Mouse (Mus musculus): ENCODE results near the gene Chmp2a. TPM values are rescaled to one million over a fixed set of nuclear protein-coding genes. Genes with fewer than 3 reads are reported as not detected.

The Chmp2a gene
- polyA plus RNA-seq, 1 experiment from 2014 or later, result 157 TPM

DNA sequence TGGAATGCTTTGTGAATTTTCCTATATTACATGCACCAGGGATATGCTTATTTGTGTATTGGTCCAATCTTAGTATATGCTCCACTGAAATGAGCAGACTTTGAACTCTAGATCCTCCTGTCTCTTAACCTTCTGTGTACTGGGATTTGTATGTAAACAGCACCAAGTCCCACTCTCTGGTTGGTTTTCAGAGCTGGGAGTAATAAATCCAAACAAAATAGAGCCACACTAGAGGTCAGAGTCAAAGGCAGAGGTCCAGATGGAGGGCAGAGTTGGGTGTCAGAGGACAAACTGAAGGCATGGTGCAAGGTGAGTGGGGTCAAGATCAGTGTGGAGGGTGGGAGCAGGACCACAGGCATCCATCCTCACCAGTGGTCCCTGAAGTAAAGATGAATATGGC lies 38.7 kb downstream of the Chmp2a start:
- no peaks in the 10 kb centered on the region for H3K27me3 ChIP-seq (ENCODE audit: control insufficient read depth, insufficient read depth, low read depth, low read length)
- no peaks in the 10 kb centered on the region for H3K4me1 ChIP-seq (replicated peaks; ENCODE audit: control insufficient read depth, insufficient read depth, low read length)
- H3K9ac ChIP-seq (ENCODE audit: low read length), result no peak overlapping the region
- no peaks in the 10 kb centered on the region for H3K9me3 ChIP-seq (ENCODE audit: control insufficient read depth, low read length)
- no peak overlapping the region for H3K4me3 ChIP-seq (ENCODE audit: low read length)
- no peaks in the 10 kb centered on the region for H3K36me3 ChIP-seq (ENCODE audit: control insufficient read depth, insufficient read depth, low read length)
- no peak overlapping the region for H3K4me2 ChIP-seq (ENCODE audit: low read depth, low read length)
- no peak overlapping the region for H3K27ac ChIP-seq (ENCODE audit: low read length)
- ATAC-seq (ENCODE audit: low read depth), result no peak

DNA sequence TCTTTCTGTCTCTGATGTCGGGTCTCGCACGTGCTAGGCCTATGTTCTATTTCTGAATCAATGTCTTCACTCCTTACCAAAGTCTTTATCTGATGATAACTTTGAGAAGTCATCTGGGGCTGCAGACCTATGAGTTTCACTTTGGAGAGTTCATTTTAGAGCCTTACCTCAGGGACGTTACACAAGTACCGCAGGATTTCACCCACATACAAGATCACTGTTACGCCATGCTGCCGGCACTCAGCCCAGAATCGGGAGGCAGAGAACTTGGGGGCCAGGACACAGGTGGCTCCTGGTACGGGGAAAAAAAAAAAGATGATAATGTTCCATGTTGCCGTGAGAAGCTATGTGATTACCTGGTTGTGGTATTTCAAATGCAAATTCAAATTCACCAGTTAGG lies 41.5 kb downstream of the Chmp2a start:
- WGBS, result 86% methylated on average over 10 of the region's 10 CpGs

DNA sequence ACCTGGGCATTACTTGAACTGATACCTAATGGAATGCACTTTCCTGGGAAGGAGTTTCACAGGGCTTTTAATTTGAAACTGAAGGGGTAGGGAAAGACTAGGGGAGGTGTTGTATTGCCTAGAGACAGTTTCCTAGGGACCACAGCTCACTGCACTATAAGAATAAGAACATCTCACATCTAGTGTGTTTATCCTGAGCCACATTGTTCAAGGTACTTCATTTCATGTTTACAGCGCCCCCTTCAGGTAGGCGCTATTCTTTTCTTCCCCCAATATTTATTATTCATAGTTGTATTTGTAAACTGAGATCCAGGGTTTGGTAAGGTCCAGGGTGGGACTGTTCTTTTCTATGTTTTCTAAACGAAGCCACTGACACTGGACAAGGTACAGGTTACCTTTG lies 42.4 kb downstream of the Chmp2a start:
- H3K9ac ChIP-seq (ENCODE audit: low read length), result no peak overlapping the region
- H3K4me2 ChIP-seq (ENCODE audit: low read depth, low read length), result no peak overlapping the region
- H3K4me3 ChIP-seq (ENCODE audit: low read length), result no peak overlapping the region
- no peak for ATAC-seq (ENCODE audit: low read depth)
- H3K27me3 ChIP-seq (ENCODE audit: control insufficient read depth, insufficient read depth, low read depth, low read length), result no peaks in the 10 kb centered on the region
- 7% methylated on average over 3 of the region's 3 CpGs for WGBS
- H3K9me3 ChIP-seq (ENCODE audit: control insufficient read depth, low read length), result no peaks in the 10 kb centered on the region
- H3K4me1 ChIP-seq (replicated peaks; ENCODE audit: control insufficient read depth, insufficient read depth, low read length), result no peaks in the 10 kb centered on the region
- no peaks in the 10 kb centered on the region for H3K36me3 ChIP-seq (ENCODE audit: control insufficient read depth, insufficient read depth, low read length)
- no peak overlapping the region for H3K27ac ChIP-seq (ENCODE audit: low read length)

More for the DNA sequence above, 41.5 kb downstream of the Chmp2a start:
- Histone ChIP-seq H3K4me3 (ENCODE audit: low read length) (no peak overlapping the region), H3K9ac (ENCODE audit: low read length) (no peak overlapping the region), H3K27ac (ENCODE audit: low read length) (no peak overlapping the region), H3K9me3 (ENCODE audit: control insufficient read depth, low read length) (no peaks in the 10 kb centered on the region), H3K27me3 (ENCODE audit: control insufficient read depth, insufficient read depth, low read depth, low read length) (no peaks in the 10 kb centered on the region), H3K36me3 (ENCODE audit: control insufficient read depth, insufficient read depth, low read length) (no peaks in the 10 kb centered on the region), H3K4me1 (replicated peaks; ENCODE audit: control insufficient read depth, insufficient read depth, low read length) (no peaks in the 10 kb centered on the region), H3K4me2 (ENCODE audit: low read depth, low read length) (no peak overlapping the region)
- ATAC-seq (ENCODE audit: low read depth), result no peak

DNA sequence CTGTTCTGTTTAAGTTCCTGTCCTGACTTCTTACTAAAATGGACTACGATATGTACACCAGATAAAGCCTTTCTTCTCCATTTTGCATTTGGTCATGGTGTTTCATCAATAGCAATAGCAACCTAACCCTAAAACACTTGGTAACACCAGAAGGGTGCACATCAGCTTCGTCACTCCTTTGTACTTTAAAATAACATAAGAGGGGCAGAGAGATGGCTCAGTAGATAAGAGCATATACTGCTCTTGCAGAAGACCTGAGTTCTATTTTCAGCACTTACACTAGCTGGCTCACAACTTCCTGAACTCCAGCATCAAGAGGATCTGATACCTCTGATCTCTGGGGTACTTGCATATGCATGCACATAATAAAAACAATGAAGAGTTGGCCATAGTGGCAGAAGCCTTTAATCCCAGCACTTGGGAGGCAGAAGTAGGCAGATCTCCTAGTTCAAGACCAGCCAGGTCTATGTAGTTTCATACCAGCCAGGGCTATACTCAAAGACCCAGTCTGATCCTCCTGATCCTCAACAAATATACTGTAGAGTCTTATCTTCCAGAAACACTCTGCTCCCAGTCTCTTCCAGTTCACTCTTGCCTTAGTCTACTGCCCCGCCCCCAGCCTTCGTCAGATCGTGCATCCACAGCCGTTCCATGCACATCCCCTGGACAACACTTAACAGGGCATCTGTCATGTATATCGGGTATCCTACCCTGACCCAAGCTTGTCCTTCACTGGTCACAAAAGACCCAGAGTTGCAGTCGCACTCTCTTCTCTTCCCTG lies 47.0 kb downstream of the Chmp2a start:
- Histone ChIP-seq H3K9me3 (ENCODE audit: control insufficient read depth, low read length) (no peaks in the 10 kb centered on the region), H3K9ac (ENCODE audit: low read length) (no peak overlapping the region), H3K4me2 (ENCODE audit: low read depth, low read length) (no peak overlapping the region), H3K27me3 (ENCODE audit: control insufficient read depth, insufficient read depth, low read depth, low read length) (no peaks in the 10 kb centered on the region), H3K36me3 (ENCODE audit: control insufficient read depth, insufficient read depth, low read length) (no peaks in the 10 kb centered on the region), H3K4me3 (ENCODE audit: low read length) (no peak overlapping the region), H3K27ac (ENCODE audit: low read length) (no peak overlapping the region), H3K4me1 (replicated peaks; ENCODE audit: control insufficient read depth, insufficient read depth, low read length) (no peaks in the 10 kb centered on the region)
- WGBS, result 77% methylated on average over 8 of the region's 8 CpGs
- ATAC-seq (ENCODE audit: low read depth), result no peak

DNA sequence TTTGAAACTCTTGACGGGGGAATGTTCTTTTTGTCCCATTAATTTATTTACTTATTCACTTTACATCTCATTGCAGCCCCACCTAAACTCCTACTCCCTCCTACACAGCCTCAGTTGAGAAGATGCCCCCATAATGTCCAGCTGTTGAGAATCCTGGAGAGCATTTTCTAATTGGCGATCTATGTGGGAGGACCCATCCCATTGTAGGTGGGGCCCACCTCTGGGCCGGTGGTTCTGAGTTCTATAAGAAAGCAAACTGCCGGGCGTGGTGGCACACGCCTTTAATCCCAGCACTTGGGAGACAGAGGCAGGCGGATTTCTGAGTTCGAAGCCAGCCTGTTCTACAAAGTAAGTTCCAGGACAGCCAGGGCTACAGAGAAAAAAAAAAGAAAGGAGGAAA lies 47.7 kb downstream of the Chmp2a start:
- Histone ChIP-seq H3K27me3 (ENCODE audit: control insufficient read depth, insufficient read depth, low read depth, low read length) (no peaks in the 10 kb centered on the region), H3K9ac (ENCODE audit: low read length) (no peak overlapping the region), H3K4me2 (ENCODE audit: low read depth, low read length) (no peak overlapping the region), H3K4me3 (ENCODE audit: low read length) (no peak overlapping the region), H3K9me3 (ENCODE audit: control insufficient read depth, low read length) (no peaks in the 10 kb centered on the region), H3K27ac (ENCODE audit: low read length) (no peak overlapping the region), H3K36me3 (ENCODE audit: control insufficient read depth, insufficient read depth, low read length) (no peaks in the 10 kb centered on the region), H3K4me1 (replicated peaks; ENCODE audit: control insufficient read depth, insufficient read depth, low read length) (no peaks in the 10 kb centered on the region)
- 83% methylated on average over 8 of the region's 8 CpGs for WGBS
- no peak for ATAC-seq (ENCODE audit: low read depth)

DNA sequence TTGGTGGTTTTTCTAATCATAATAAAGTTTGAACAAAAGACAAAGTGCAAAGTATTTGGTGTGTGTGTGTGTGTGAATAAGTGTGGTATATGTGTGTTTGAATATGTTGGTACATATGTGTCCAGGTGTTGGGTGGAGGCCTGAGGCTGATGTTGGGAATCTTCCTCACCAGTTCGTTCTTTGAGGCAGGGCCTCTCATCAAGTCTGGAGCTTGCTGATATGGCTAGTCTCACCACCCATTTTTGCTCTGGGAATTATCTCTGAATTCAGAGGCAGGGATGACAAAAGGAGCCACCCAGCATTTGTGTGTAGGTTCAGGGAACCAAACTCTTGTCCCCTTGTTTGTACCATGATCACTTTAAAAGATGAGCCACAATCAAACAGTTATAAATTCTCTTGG lies 48.9 kb downstream of the Chmp2a start:
- H3K4me3 ChIP-seq (ENCODE audit: low read length), result no peak overlapping the region
- no peaks in the 10 kb centered on the region for H3K27me3 ChIP-seq (ENCODE audit: control insufficient read depth, insufficient read depth, low read depth, low read length)
- WGBS, result 76% methylated on average over 1 of the region's 1 CpGs
- no peak for ATAC-seq (ENCODE audit: low read depth)
- H3K27ac ChIP-seq (ENCODE audit: low read length), result no peak overlapping the region
- no peaks in the 10 kb centered on the region for H3K9me3 ChIP-seq (ENCODE audit: control insufficient read depth, low read length)
- no peak overlapping the region for H3K4me2 ChIP-seq (ENCODE audit: low read depth, low read length)
- H3K9ac ChIP-seq (ENCODE audit: low read length), result no peak overlapping the region
- no peaks in the 10 kb centered on the region for H3K4me1 ChIP-seq (replicated peaks; ENCODE audit: control insufficient read depth, insufficient read depth, low read length)
- no peaks in the 10 kb centered on the region for H3K36me3 ChIP-seq (ENCODE audit: control insufficient read depth, insufficient read depth, low read length)

Other genes with a start within 250 kb of the Chmp2a start
- gene Zscan18, start 231.2 kb downstream of the Chmp2a start, polyA plus RNA-seq (2015; fragmentation: Nextera tagmentation; extraction: Ambion mirVana), result 5.6 and 6.5 TPM in 2 replicates
- gene Zfp329, start 215.9 kb downstream of the Chmp2a start, polyA plus RNA-seq (2015; fragmentation: Nextera tagmentation; extraction: Ambion mirVana), result 13.6 and 14.5 TPM in 2 replicates
- gene Zfp110, start 200.0 kb downstream of the Chmp2a start, polyA plus RNA-seq (2015; fragmentation: Nextera tagmentation; extraction: Ambion mirVana), result 45.5 and 46.4 TPM in 2 replicates
- gene Zfp128, start 153.6 kb downstream of the Chmp2a start, polyA plus RNA-seq (2015; fragmentation: Nextera tagmentation; extraction: Ambion mirVana), result 4.1 and 4.7 TPM in 2 replicates
- 16.7 and 17.1 TPM in 2 replicates for gene Zscan22, start 137.0 kb downstream of the Chmp2a start, polyA plus RNA-seq (2015; fragmentation: Nextera tagmentation; extraction: Ambion mirVana)
- 950 and 1,039 TPM in 2 replicates for gene Rps5, start 112.5 kb downstream of the Chmp2a start, polyA plus RNA-seq (2015; fragmentation: Nextera tagmentation; extraction: Ambion mirVana)
- 1.4 and 1.8 TPM in 2 replicates for gene Rnf225, start 107.4 kb downstream of the Chmp2a start, polyA plus RNA-seq (2015; fragmentation: Nextera tagmentation; extraction: Ambion mirVana)
- 9.7 and 10.6 TPM in 2 replicates for gene Zfp324, start 69.0 kb downstream of the Chmp2a start, polyA plus RNA-seq (2015; fragmentation: Nextera tagmentation; extraction: Ambion mirVana)
- 10.4 and 12.0 TPM in 2 replicates for gene Zfp446, start 57.0 kb downstream of the Chmp2a start, polyA plus RNA-seq (2015; fragmentation: Nextera tagmentation; extraction: Ambion mirVana)
- 0.57 TPM in 1 of 2 replicates, not detected in the other for gene Slc27a5, start 36.6 kb downstream of the Chmp2a start, polyA plus RNA-seq (2015; fragmentation: Nextera tagmentation; extraction: Ambion mirVana)
- gene Trim28, start 35.7 kb downstream of the Chmp2a start, polyA plus RNA-seq (2015; fragmentation: Nextera tagmentation; extraction: Ambion mirVana), result 190 and 195 TPM in 2 replicates
- 28.1 and 28.2 TPM in 2 replicates for gene Zbtb45, start 24.8 kb downstream of the Chmp2a start, polyA plus RNA-seq (2015; fragmentation: Nextera tagmentation; extraction: Ambion mirVana)
- 25.8 and 31.6 TPM in 2 replicates for gene Ube2m, start 3.5 kb upstream of the Chmp2a start, polyA plus RNA-seq (2015; fragmentation: Nextera tagmentation; extraction: Ambion mirVana)
- gene Mzf1, start 20.0 kb upstream of the Chmp2a start, polyA plus RNA-seq (2015; fragmentation: Nextera tagmentation; extraction: Ambion mirVana), result 4.2 and 5.1 TPM in 2 replicates
- gene Vmn1r85, start 60.4 kb upstream of the Chmp2a start, polyA plus RNA-seq (2015; fragmentation: Nextera tagmentation; extraction: Ambion mirVana), result not detected in 2 replicates
- not detected in 2 replicates for gene Vmn1r86, start 85.1 kb upstream of the Chmp2a start, polyA plus RNA-seq (2015; fragmentation: Nextera tagmentation; extraction: Ambion mirVana)
- gene Vmn1r87, start 105.3 kb upstream of the Chmp2a start, polyA plus RNA-seq (2015; fragmentation: Nextera tagmentation; extraction: Ambion mirVana), result not detected in 2 replicates
- not detected in 2 replicates for gene Vmn1r88, start 124.8 kb upstream of the Chmp2a start, polyA plus RNA-seq (2015; fragmentation: Nextera tagmentation; extraction: Ambion mirVana)
- not detected in 2 replicates for gene Vmn1r89, start 178.2 kb upstream of the Chmp2a start, polyA plus RNA-seq (2015; fragmentation: Nextera tagmentation; extraction: Ambion mirVana)
- gene Lig1, start 242.5 kb upstream of the Chmp2a start, polyA plus RNA-seq (2015; fragmentation: Nextera tagmentation; extraction: Ambion mirVana), result 101 and 105 TPM in 2 replicates
- 8.9 and 9.7 TPM in 2 replicates for gene Zswim9, start 243.9 kb upstream of the Chmp2a start, polyA plus RNA-seq (2015; fragmentation: Nextera tagmentation; extraction: Ambion mirVana)

All from lung, embryonic 16.5 days (tissue).